Mouse (Mus musculus): ENCODE results near the gene Marc2.

- TF ChIP-seq CTCF (IDR thresholded peaks at IDR 0.05; ENCODE audit: extremely low read depth, insufficient read depth, low read length) (no peak), POLR2A (IDR thresholded peaks at IDR 0.05; ENCODE audit: extremely low read depth, insufficient read depth, low read length) (no peak; the same call in 1 of the 2 replicates)
These were observed at the start of gene Marc2 for GRCm38 (mm10) chr1:184846092-184846750.

Measured in cortical plate, adult 2 months (tissue).